Mouse (Mus musculus): ENCODE measurements at regions not wholly inside any gene's neighbourhood (a gene's known extent, or its start where the extent isn't known, plus 50 kb on each side); places are given as distances from the start of the nearest gene placed in this dataset.

GRCm38 (mm10) chr3:21381072-21381471, 695.4 kb upstream of the Tbl1xr1 start:
- DNase-seq (ENCODE audit: low spot score in 2 of 2): no peak

DNA sequence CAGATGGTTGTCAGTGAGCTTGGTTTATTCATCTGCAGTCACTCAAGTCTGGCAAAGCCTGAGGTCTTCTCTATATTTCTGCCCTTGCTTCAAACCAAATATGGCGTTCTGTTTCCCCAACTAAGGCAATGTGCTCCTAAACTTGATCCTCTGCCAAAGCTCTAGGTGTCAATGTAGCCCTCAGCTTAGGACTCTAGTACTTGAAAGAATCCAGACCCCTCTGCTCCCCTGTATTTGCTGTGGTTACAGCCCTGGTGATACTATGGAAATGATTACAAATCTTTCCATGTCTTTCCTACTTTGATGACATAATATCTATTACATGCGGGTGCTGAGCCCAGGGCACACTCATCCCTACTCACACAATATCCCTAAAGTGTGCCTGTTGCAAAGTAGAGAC, 672.9 kb upstream of the Tbl1xr1 start:
- no peak for DNase-seq (ENCODE audit: low spot score in 2 of 2)

GRCm38 (mm10) chr3:21404058-21404457, 672.4 kb upstream of the Tbl1xr1 start:
- no peak for DNase-seq (ENCODE audit: low spot score in 2 of 2)

DNA sequence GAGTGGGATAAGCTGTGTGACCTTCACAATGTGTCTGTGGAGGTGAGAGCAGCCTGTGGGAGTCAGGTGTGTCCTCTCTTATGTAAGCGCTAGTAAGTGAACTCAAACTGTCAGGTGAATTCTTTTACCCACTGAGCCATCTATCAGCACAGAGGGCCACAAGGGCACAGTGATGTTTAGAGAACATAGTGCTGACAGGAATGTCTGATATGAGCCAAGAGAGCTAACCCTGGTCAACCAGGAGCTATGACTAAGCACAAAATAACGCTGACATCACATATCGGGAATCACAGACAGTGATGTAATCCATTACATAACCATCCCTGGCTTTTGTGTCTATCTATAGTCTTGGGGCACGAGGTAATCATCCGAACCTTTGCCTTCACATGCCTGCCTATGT, 669.4 kb upstream of the Tbl1xr1 start:
- DNase-seq (ENCODE audit: low spot score in 2 of 2): no peak

GRCm38 (mm10) chr3:21412010-21412409, 664.4 kb upstream of the Tbl1xr1 start:
- no peak for DNase-seq (ENCODE audit: low spot score in 2 of 2)

DNA sequence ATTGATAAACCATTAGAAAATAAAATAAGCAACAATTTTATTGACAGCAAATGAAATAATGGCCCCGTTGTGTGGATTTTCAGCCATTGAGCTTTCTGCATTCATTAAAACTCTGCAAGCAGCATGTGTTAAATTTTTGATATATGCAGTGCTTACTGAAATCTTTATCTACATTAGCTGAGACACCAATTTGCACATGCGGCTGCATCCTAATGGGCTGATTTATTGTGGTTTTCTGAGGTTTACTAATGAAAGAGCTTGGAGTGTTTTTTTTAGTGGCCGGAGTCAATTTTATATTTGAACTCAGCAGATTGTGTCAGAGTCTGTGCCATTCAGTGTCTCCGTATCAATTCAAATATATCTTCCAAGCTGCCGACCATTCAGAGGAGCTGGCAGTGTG, 653.3 kb upstream of the Tbl1xr1 start:
- no peak for DNase-seq (ENCODE audit: low spot score in 2 of 2)

DNA sequence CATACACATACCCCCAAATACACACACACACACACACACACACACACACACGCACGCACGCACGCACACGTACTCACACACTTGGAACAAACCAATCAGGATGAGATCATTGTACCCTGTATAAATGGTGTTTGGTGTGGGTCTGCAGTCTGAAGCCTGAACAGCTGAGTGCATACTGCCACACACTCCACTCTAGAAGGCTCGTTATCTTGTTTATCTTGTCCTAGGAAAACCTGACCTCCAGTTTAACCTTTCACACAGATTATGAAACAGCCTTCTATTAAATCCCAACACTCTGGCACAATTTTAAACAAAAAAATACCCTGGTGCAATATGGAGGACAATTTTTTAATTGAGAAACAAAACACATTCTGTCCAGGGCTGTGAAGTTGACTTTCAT, 649.9 kb upstream of the Tbl1xr1 start:
- DNase-seq (ENCODE audit: low spot score in 2 of 2): no peak

DNA sequence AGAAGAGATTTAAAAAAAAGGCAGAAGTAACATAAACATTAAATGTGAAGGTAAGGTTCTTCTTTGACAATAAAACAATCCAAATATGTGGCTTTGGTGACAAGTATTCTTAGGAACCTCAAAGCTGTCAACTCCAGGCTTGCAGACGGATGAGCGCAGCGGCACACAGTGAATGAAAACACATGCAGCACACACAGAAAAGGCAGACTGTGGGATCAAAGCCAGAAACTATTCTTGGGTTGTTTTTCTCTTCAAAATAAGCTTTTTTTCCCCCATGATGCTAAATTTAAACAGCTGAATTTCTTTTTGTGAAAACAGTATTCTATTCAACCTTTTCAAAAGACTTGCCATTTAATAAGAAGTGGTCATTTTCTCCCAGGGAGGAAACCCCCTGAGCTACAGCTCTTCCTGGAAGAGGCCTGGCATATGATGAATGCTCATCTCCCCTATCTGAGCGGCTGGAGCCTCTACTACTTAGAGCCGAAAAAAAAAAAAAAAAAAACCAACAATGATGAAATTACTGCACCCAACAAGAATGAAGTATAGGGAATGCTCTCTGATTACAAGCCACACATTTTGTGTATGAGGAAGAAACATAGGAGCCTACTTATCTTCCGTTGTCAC, 648.9 kb upstream of the Tbl1xr1 start:
- DNase-seq (ENCODE audit: low spot score in 2 of 2): peak in 1 of 2 experiments; percentile 32

DNA sequence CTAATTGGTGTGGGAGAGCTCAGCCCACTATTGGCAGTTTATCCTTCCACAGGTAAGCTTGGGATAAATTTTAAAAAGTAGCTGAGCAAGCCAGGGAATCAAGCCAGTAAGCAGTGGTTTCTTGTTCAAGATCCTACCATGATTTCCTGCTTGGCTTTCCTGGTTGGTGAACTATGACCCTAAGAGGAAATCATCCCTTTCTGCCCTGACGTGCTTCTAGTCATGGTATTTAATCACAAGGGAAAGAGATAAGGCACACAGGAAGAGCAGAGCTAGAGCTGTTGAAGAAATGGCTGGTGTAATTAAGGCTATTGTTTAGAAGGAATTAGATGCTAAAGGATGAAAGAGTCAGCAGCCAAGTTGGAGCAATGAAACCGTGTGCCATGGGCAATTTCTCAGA, 648.3 kb upstream of the Tbl1xr1 start:
- no peak for DNase-seq (ENCODE audit: low spot score in 2 of 2)

GRCm38 (mm10) chr3:21464245-21464644, 612.2 kb upstream of the Tbl1xr1 start:
- no peak for DNase-seq (ENCODE audit: low spot score in 2 of 2)

DNA sequence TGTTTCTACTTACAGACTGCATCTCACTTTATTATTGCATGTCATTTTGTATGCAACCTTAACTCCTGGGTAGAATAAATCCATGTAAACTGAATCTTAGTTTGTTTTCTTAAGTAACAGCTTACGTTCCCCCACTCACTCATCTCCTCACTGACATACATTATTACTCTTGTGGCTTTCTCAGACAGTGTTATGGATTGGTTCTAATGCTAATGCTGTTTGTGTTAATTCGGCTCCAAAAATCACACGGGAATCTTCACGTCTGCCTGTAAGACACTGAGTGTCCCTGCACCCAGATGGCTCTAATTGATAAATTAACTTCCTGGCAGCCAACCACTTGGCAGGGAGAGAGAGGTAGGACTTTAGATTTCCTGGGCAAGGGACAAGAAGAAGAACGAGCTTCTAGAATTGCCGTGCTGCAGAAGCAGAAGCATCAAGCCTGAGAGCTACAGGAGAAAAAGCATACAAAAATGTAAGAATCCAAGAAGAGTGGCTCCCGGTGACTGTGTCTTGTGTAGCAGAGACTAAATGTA, 610.3 kb upstream of the Tbl1xr1 start:
- peak; percentile 3 to 19 for DNase-seq (ENCODE audit: low spot score in 2 of 2)

DNA sequence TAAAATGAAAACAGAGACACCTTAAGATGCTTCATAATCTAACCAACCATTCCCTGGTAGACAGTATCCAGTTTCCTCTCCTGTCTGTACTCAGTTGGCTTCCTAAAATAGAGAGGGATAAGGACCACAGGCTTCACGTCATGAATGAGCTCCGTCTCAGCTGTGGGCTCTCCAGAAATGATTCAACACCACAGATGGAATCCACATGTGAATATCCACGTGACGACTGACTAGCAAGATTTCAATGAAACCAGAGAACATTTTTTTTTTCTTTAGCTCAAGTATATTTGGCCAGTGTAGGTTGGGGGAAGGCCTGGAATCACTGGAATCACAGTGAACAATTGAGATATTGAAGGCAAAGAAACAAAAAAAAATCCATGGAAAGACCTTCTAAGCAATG, 599.1 kb upstream of the Tbl1xr1 start:
- DNase-seq (ENCODE audit: low spot score in 2 of 2): no peak

DNA sequence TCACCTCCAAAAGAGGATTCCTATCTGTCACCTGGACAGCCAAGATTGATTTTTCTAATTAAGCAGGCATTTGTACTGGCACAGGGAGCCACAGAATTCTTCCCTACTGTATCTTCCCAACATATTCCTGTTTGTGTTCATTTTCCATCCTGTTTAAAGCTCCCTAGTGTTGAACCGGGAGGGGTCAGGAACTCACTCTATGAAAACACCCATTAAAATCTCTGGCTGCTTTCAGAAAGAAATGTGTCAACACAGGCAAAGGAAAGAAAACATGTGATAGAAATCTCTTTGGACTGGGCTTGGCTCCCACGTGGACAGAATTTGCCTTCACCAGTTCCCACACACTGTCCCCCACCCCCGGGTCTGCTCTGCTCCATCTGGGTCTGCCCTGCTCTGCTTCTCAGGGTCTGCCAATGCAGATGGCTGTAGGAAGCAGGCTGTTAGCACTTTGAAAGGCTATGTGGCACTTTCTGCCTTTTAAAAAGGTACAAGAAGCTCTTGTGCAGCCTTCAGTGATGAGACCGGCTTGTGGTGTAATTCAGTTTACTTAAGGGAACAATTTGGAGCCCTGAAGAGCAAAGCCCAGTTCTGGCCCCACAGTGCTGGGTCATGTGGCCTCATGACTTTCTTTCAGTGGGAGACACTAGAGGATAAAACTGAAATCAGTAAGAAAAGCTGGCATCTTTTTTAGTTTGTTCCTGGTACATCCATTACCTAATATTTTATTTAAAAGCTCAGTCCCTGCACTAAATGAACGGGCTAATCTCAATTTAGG, 597.2 kb upstream of the Tbl1xr1 start:
- DNase-seq (ENCODE audit: low spot score in 2 of 2): peak; percentile 42 to 81

DNA sequence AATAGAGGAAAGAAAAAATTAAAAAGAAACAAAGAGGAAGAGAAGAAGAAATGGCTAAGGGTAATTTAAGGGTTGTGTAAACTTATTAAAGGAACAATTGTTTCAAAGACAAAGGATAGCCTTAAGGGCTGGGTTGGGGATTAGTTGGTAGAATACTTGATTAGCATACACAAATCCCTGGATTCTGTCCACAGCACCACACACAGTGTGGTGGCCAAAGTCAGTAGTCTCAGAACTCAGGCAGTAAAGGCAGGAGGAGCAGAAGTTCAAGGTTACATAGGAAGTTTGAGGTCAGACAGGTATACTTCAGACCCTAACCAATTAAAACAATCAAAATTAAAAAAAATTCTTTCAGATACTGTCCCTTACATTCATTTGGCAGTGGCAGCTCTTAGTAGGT, 596.6 kb upstream of the Tbl1xr1 start:
- no peak for DNase-seq (ENCODE audit: low spot score in 2 of 2)

DNA sequence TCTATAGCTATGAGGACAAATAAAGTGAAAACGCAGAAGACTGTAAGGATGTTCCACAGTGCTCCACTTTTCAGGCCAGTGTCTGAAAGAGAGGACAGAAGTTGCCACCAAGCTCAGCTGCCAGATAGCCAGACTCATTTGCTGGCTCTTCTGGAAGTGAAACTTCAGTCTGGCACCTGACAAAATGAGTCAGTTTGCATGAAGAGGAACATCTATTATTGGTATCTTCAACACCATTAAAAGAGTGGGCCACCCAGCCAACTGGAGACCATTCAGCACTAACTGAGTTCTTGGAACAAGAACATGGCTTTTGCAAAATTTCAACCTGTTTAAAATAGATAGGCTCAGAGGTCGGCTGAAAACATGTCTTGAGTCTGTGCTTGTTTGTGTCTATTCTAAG, 592.4 kb upstream of the Tbl1xr1 start:
- no peak for DNase-seq (ENCODE audit: low spot score in 2 of 2)

- DNase-seq (ENCODE audit: low spot score in 2 of 2): no peak
These were observed 591.0 kb upstream of the Tbl1xr1 start for GRCm38 (mm10) chr3:21485454-21485853.

DNA sequence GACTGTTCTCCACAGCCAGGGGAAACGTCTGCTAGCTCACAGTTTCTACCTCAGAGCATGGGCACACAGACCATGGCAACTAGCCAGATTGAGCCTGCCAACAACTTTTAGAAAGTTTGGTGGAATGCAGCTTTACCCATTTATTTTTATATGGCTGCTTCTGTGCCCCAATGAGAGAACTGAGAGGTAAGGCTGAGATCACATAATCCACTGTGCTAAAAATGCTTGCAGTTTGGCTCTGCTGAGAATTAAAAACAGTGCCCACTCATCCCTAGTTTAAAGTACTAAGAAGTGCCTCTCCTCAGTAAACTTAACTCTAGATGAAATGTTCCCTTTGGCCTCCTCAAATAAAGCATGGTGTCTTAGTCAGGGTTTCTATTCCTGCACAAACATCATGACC, 586.9 kb upstream of the Tbl1xr1 start:
- no peak for DNase-seq (ENCODE audit: low spot score in 2 of 2)

DNA sequence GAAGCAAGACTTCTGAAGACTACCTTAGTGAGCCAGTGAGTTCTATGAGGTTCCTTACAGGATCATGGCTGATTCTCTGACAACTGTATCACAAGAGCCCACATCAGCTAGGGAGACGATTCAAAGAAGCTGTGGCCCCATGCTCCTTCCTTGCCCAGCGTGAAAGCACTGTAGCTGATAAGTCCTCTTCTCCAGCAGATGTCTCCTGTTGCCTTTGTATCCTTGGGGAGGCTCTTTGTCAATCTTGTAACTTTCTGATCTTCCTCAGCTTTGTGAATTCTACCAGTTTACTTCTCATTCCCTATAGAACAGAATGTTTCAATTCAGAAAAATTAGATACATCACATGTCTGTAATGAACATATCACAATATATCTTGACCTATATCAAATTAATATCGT, 584.0 kb upstream of the Tbl1xr1 start:
- no peak for DNase-seq (ENCODE audit: low spot score in 2 of 2)

- no peak for DNase-seq (ENCODE audit: low spot score in 2 of 2)
These were observed 583.1 kb upstream of the Tbl1xr1 start for GRCm38 (mm10) chr3:21493384-21493783.

GRCm38 (mm10) chr3:21494904-21495303, 581.5 kb upstream of the Tbl1xr1 start:
- peak in 1 of 2 experiments; percentile 30 for DNase-seq (ENCODE audit: low spot score in 2 of 2)

- DNase-seq (ENCODE audit: low spot score in 2 of 2): peak in 1 of 2 experiments; percentile 12
These were observed 580.8 kb upstream of the Tbl1xr1 start for GRCm38 (mm10) chr3:21495651-21496050.

GRCm38 (mm10) chr3:21496166-21496565, 580.3 kb upstream of the Tbl1xr1 start:
- DNase-seq (ENCODE audit: low spot score in 2 of 2): no peak

DNA sequence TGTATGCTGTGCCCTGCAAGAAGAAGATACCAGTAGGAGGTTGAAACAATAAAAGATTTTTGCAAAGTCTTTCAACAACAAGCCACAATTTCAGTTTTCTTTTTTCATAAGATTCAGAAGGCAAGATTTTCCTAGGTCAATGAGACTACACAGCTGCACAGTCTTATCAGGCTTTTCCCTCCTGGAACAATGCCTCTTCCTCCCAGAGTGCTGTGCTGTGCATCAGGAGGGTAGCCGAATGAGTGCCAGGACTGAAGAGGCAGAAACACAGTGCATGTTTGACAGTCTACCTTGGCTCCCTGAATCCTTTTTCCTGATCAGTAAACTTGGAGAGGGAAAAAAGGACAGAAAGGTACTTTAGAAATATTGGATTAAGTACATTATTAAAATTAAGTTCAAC, 579.4 kb upstream of the Tbl1xr1 start:
- no peak for DNase-seq (ENCODE audit: low spot score in 2 of 2)
